Mouse (Mus musculus) limb, embryonic 14.5 days (tissue): Measurements from ENCODE around the gene Med16. TPM values are rescaled to one million over a fixed set of nuclear protein-coding genes. Genes with fewer than 3 reads are reported as not detected.

ENCODE experiments used
- ATAC-seq: fragments of 200-750 bp; cut with Nextera tagmentation; 2 replicates; pipeline ENCODE4 v1.8.0; 2017; ENCODE audit warnings: low read depth, moderate number of reproducible peaks, moderate TSS enrichment; ENCODE audit not compliant: low FRiP score
- DNase-seq: peaks from one replicate; pipeline ENCODE4 v3.0.0-alpha.2; 2015; ENCODE audit warnings: low spot score
- H3K27ac ChIP-seq: fragments of 300-500 bp; sonication (generic); replicated peaks from 2 replicates; pipeline ENCODE4 v1.5.1; 2014; ENCODE audit warnings: low read depth, mild to moderate bottlenecking, low read length, moderate library complexity, mixed read lengths
- H3K27me3 ChIP-seq: fragments of 300-500 bp; sonication (generic); 2 replicates; pipeline ENCODE4 v1.6.1; 2014; ENCODE audit warnings: low read length, mixed read lengths; ENCODE audit not compliant: control insufficient read depth, insufficient read depth
- H3K36me3 ChIP-seq: fragments of 300-500 bp; sonication (generic); 2 replicates; pipeline ENCODE4 v1.6.1; 2014; ENCODE audit warnings: mild to moderate bottlenecking, low read length, moderate library complexity, mixed read lengths; ENCODE audit not compliant: control insufficient read depth, insufficient read depth
- H3K4me1 ChIP-seq: fragments of 300-500 bp; sonication (generic); 2 replicates; pipeline ENCODE4 v1.6.1; 2014; ENCODE audit warnings: antibody characterized with exemption, low read length, mixed read lengths; ENCODE audit not compliant: control insufficient read depth, insufficient read depth
- H3K4me2 ChIP-seq: fragments of 300-500 bp; sonication (generic); replicated peaks from 2 replicates; pipeline ENCODE4 v1.6.1; 2014; ENCODE audit warnings: low read depth, mild to moderate bottlenecking, low read length, moderate library complexity; ENCODE audit not compliant: severe bottlenecking
- H3K4me3 ChIP-seq: fragments of 300-500 bp; sonication (generic); replicated peaks from 2 replicates; pipeline ENCODE4 v1.5.1; 2014; ENCODE audit warnings: low read length
- H3K9ac ChIP-seq: fragments of 300-500 bp; sonication (generic); 2 replicates; pipeline ENCODE4 v1.6.1; 2014; ENCODE audit warnings: mild to moderate bottlenecking, low read depth, low read length, moderate library complexity; ENCODE audit not compliant: severe bottlenecking
- H3K9me3 ChIP-seq: fragments of 300-500 bp; sonication (generic); 2 replicates; pipeline ENCODE4 v1.6.1; 2016; ENCODE audit warnings: low read length; ENCODE audit not compliant: control insufficient read depth
- POLR2A ChIP-seq: fragments of 200-500 bp; IDR thresholded peaks from 2 replicates; pipeline ENCODE4 v1.8.0; 2012; ENCODE audit warnings: inconsistent platforms, mild to moderate bottlenecking, moderate library complexity, borderline replicate concordance; ENCODE audit not compliant: insufficient read depth, insufficient read length; ENCODE audit errors: extremely low read depth
- WGBS: fragments of 180-500 bp; shearing (Covaris S2); extraction: QIAGEN DNeasy Blood & Tissue Kit; methylation state at CpG from one replicate; pipeline ENCODE4 v1.1.7; 2014; 5-methylcytosine and 5-hydroxymethylcytosine counted together
- polyA plus RNA-seq, 2 experiments: library from polyadenylated mRNA; depleted of rRNA in 1 of 2; stranded (reverse) in 1 of 2; unstranded in 1 of 2; fragments of >200 nt; fragmentation: Nextera tagmentation in 1 of 2; extraction: Ambion mirVana in 1 of 2; gene quantifications; 2 replicates each; pipeline versions ENCODE4 v1.2.1 to v1.2.3; 2012 to 2014

Gene Med16
- polyA plus RNA-seq, 2 experiments = 33.4 to 54.6 TPM

DNA sequence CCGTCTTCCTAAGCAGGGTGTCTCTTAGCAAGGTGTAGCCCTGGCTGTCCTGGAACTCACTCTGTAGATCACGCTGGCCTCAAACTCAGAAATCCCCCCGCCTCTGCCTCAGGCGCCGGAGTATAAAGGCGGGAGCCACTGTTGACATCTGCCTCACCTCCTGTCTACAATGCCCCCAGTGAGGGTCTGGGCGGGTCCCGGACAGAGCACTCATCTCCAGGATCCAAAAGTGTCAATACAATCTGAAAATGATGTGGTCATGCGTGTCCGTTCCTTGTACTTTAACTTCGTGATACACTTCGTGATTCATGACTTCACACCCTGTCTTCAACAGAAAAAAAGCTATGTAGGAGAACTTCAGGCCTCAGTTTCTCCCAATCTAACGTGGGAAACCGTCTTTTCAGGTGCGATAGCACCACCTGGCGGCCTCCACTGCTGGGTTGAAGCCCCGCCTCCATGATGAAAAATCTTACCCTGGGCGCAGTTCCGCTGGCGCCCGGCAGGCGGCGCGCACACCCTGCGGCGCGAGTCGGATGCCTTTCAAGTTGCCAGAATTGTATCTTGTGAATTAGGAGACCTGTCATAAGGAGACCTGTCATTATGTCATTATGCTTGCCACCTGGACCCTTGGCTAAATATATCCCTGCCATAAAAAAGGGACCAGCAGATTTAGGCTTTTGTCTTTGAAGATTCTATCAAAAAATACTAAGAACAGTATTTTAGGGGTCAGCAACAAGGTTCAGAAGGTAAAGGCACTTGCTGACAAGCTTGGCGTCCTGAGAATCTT is 16.5 kb upstream of the Med16 start:
- Histone ChIP-seq H3K36me3 (no peaks in the 10 kb centered on the region), H3K27ac (no peak overlapping the region), H3K4me3 (no peak overlapping the region), H3K4me1 (peaks cover 31% of the 10 kb centered on the region), H3K4me2 (no peak overlapping the region), H3K9ac (no peak overlapping the region), H3K9me3 (no peaks in the 10 kb centered on the region), H3K27me3 (peaks cover 33% of the 10 kb centered on the region)
- 0 out of 2 replicates have a peak, but pooled peaks have one; percentile 9 for ATAC-seq
- peak; percentile 81 for DNase-seq
- 13% methylated on average over 29 of the region's 29 CpGs for WGBS
- TF ChIP-seq POLR2A = no peak

DNA sequence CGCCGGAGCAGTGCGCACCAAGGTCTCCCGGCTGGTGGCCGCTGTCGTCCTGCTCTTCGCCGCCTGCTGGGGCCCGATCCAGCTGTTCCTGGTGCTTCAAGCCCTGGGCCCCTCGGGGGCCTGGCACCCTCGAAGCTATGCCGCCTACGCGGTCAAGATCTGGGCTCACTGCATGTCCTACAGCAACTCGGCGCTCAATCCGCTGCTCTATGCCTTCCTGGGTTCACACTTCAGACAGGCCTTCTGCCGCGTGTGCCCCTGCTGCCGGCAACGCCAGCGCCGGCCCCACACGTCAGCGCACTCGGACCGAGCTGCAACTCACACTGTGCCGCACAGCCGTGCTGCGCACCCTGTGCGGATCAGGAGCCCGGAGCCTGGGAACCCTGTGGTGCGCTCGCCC is 12.8 kb upstream of the Med16 start:
- peak overlapping the region; percentile 40 for H3K4me2 ChIP-seq
- peak overlapping the region; percentile 28; the same call in 1 of the 2 replicates for H3K9ac ChIP-seq
- ATAC-seq (no peak), DNase-seq (no peak)
- WGBS = 2% methylated on average over 30 of the region's 34 CpGs
- H3K27ac ChIP-seq = no peak overlapping the region
- peak overlapping the region; percentile 24 for H3K4me3 ChIP-seq
- no peak for TF ChIP-seq POLR2A
- no peaks in the 10 kb centered on the region for H3K36me3 ChIP-seq
- no peaks in the 10 kb centered on the region for H3K9me3 ChIP-seq
- peaks cover 26% of the 10 kb centered on the region for H3K4me1 ChIP-seq
- peaks cover 61% of the 10 kb centered on the region for H3K27me3 ChIP-seq

DNA sequence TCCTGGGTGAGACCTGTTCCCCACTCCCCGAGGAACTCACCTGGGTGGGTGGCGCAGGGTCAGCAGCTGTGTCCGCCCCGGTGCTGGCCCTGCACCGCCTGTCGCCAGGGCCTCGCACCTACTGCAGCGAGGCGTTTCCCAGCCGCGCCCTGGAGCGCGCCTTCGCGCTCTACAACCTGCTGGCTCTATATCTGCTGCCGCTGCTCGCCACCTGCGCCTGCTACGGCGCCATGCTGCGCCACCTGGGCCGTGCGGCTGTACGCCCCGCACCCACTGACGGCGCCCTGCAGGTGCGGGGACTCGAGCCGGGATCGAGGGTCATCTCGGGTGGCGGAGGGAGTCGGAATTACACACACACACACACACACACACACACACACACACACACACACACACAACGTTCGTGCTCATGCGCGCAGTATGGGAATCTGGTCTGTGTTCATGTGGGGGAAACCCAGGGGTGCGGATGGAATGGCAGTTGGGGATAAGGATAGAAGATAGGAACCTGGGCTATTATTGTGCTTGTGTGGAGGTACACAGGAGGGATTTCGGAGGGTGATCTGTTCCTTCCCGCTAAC is 12.3 kb upstream of the Med16 start, which contains the start of gene R3hdm4:
R3hdm4 (minus strand) TSS at position 251 of the 578 bp plus-strand sequence.
- Histone ChIP-seq H3K4me3 (peak within 1 kb of the TSS; percentile 24), H3K36me3 (no peaks in the 10 kb centered on the region), H3K27me3 (peaks cover 61% of the 10 kb centered on the region), H3K4me1 (peaks cover 24% of the 10 kb centered on the region), H3K9me3 (no peaks in the 10 kb centered on the region), H3K27ac (no peak within 1 kb of the TSS), H3K9ac (peak within 1 kb of the TSS; percentile 28; the same call in 1 of the 2 replicates), H3K4me2 (peak within 1 kb of the TSS; percentile 40)
- DNase-seq (no peak), ATAC-seq (no peak)
- WGBS = 4% methylated on average over 33 of the region's 41 CpGs
- TF ChIP-seq POLR2A = no peak

DNA sequence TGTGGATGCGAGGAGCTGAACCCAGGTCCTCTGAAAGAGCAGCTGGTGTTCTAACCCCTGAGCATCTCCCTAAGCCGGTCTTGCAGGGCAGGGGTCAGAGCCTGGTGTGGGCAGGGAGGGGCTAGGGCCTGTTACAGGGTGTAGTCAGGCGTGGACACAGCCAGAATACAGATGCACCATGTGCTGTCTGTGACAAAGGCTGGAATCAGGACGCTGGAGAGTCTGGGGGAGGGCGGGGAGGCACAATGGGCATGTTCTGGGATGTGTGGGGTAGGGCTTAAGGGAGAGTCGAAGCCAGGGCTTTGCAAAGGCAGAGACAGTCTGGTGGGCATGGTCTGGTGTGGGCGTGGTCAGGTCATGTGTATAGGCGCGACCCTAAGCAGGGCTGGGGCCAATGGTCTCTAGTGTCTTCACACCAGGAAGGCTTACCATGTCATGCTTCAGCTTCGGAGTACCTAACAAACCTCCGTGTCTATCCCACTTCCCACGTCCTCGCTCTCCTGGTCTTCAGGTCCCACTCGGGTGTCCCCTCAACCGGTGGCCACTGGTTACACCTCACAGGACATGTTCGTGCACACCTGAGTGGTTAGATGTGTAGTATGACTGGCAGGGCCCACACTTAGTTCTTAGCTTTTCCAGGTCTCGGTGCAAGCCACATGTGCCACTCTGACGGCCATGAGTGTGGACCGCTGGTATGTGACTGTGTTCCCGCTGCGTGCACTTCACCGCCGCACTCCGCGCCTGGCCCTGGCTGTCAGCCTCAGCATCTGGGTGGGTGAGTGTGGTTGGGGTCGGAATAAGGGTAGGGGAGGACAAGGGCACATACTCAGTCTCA is 11.6 kb upstream of the Med16 start:
- H3K4me2 ChIP-seq = peak overlapping the region; percentile 40; the same call in 1 of the 2 replicates
- 22% methylated on average over 26 of the region's 26 CpGs for WGBS
- H3K9ac ChIP-seq = no peak overlapping the region
- TF ChIP-seq POLR2A = no peak
- no peaks in the 10 kb centered on the region for H3K9me3 ChIP-seq
- peak overlapping the region; percentile 24 for H3K4me3 ChIP-seq
- DNase-seq = no peak
- peaks cover 61% of the 10 kb centered on the region for H3K27me3 ChIP-seq
- no peaks in the 10 kb centered on the region for H3K36me3 ChIP-seq
- peaks cover 19% of the 10 kb centered on the region for H3K4me1 ChIP-seq
- no peak for ATAC-seq
- no peak overlapping the region for H3K27ac ChIP-seq
